Mouse (Mus musculus): ENCODE results near the gene Mrrf. TPM values are rescaled to one million over a fixed set of nuclear protein-coding genes. Genes with fewer than 3 reads are reported as not detected.

Gene Mrrf
- polyA plus RNA-seq, 1 experiment from 2014 or later, result 30.3 TPM

DNA sequence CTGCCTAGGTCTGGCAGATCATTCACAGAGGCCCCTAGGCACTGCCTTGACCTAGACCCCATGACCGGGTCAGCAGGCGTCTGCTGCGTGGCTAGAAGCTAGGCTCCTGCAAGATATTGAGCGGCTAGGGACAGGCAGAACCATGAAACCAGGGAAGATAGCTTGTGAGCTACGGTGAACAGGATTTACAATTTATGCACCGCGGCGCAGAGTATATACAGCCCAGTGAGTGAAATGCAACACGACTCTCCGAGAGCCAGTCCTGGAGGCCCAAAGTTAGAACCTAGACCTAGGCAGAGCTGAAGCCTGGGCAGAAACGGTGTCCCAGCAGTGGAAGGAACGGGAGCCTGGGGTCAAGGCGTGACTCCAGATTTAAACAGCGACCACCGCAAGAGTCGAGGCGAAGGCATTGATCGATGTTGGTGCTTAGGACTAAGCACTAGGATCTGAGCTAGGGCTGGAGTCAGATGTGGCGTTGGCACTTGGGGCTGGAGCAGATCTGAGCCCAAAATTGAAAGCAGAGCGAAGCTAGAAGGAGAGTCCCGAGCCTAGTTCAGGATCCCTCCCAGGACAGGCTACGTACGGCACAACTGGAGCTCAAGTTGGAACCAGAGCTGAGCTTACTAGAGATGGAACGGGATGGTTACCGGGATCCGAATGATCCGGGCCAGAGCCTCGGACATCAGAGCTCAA lies 34.2 kb upstream of the Mrrf start:
- peaks cover 25% of the 10 kb centered on the region for H3K4me1 ChIP-seq (replicated peaks; ENCODE audit: control insufficient read depth, insufficient read depth, low read length)
- H3K27ac ChIP-seq (ENCODE audit: low read length), result no peak overlapping the region
- H3K36me3 ChIP-seq (ENCODE audit: control insufficient read depth, insufficient read depth, low read length), result no peaks in the 10 kb centered on the region
- no peaks in the 10 kb centered on the region for H3K9me3 ChIP-seq (ENCODE audit: control insufficient read depth, low read length)
- H3K4me2 ChIP-seq (ENCODE audit: low read depth, low read length), result peak overlapping the region; percentile 77
- H3K9ac ChIP-seq (ENCODE audit: low read length), result no peak overlapping the region
- 7% methylated on average over 28 of the region's 28 CpGs for WGBS
- peaks cover 90% of the 10 kb centered on the region for H3K27me3 ChIP-seq (ENCODE audit: control insufficient read depth, insufficient read depth, low read depth, low read length)
- no peak for ATAC-seq (ENCODE audit: low read depth)
- H3K4me3 ChIP-seq (ENCODE audit: low read length), result peak overlapping the region; percentile 56

- 3% methylated on average over 21 of the region's 21 CpGs for WGBS
- 0 out of 2 replicates have a peak overlapping the region, but pooled peaks have one; percentile 53 for H3K9ac ChIP-seq (ENCODE audit: low read length)
- peak overlapping the region; percentile 77 for H3K4me2 ChIP-seq (ENCODE audit: low read depth, low read length)
- peak overlapping the region; percentile 56 for H3K4me3 ChIP-seq (ENCODE audit: low read length)
- H3K36me3 ChIP-seq (ENCODE audit: control insufficient read depth, insufficient read depth, low read length), result no peaks in the 10 kb centered on the region
- H3K27me3 ChIP-seq (ENCODE audit: control insufficient read depth, insufficient read depth, low read depth, low read length), result peaks cover 89% of the 10 kb centered on the region
- H3K27ac ChIP-seq (ENCODE audit: low read length), result no peak overlapping the region
- ATAC-seq (ENCODE audit: low read depth), result peak; percentile 67
- H3K9me3 ChIP-seq (ENCODE audit: control insufficient read depth, low read length), result no peaks in the 10 kb centered on the region
- H3K4me1 ChIP-seq (replicated peaks; ENCODE audit: control insufficient read depth, insufficient read depth, low read length), result peaks cover 25% of the 10 kb centered on the region
These were observed 33.6 kb upstream of the Mrrf start for GRCm38 (mm10) chr2:36102559-36102946.

DNA sequence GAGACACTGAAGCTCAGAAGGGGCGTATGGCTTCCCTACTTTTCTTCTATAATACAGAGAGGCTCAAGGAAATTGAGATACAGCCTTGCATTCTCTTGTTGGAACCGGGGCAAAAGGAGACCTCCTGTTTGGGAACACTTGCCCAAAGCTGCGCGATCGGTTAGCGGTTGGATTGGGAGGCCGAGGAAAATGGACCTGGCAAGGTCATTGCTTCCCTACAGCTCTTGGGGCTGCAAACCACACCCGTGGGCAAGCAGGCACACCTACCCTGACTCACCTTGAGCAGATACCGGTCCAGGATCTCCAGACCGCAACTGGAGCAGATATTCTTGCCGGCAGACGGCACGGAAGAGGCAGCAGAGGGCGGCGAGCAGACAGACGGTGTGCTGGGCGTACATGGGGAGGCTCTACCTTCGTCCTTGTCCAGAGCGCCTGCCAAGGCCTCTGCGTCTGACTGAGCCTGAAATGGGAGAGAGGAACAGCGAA lies 33.1 kb upstream of the Mrrf start:
- Histone ChIP-seq H3K27me3 (ENCODE audit: control insufficient read depth, insufficient read depth, low read depth, low read length) (peaks cover 88% of the 10 kb centered on the region), H3K36me3 (ENCODE audit: control insufficient read depth, insufficient read depth, low read length) (no peaks in the 10 kb centered on the region), H3K4me2 (ENCODE audit: low read depth, low read length) (peak overlapping the region; percentile 77), H3K9ac (ENCODE audit: low read length) (peak overlapping the region; percentile 53; the same call in 1 of the 2 replicates), H3K4me1 (replicated peaks; ENCODE audit: control insufficient read depth, insufficient read depth, low read length) (peaks cover 25% of the 10 kb centered on the region), H3K4me3 (ENCODE audit: low read length) (peak overlapping the region; percentile 56), H3K9me3 (ENCODE audit: control insufficient read depth, low read length) (no peaks in the 10 kb centered on the region), H3K27ac (ENCODE audit: low read length) (no peak overlapping the region)
- ATAC-seq (ENCODE audit: low read depth), result no peak
- WGBS, result 5% methylated on average over 21 of the region's 21 CpGs

GRCm38 (mm10) chr2:36103555-36104367 lies 32.4 kb upstream of the Mrrf start:
- H3K27me3 ChIP-seq (ENCODE audit: control insufficient read depth, insufficient read depth, low read depth, low read length), result peaks cover 87% of the 10 kb centered on the region
- peak overlapping the region; percentile 53 for H3K9ac ChIP-seq (ENCODE audit: low read length)
- H3K4me1 ChIP-seq (replicated peaks; ENCODE audit: control insufficient read depth, insufficient read depth, low read length), result peaks cover 25% of the 10 kb centered on the region

DNA sequence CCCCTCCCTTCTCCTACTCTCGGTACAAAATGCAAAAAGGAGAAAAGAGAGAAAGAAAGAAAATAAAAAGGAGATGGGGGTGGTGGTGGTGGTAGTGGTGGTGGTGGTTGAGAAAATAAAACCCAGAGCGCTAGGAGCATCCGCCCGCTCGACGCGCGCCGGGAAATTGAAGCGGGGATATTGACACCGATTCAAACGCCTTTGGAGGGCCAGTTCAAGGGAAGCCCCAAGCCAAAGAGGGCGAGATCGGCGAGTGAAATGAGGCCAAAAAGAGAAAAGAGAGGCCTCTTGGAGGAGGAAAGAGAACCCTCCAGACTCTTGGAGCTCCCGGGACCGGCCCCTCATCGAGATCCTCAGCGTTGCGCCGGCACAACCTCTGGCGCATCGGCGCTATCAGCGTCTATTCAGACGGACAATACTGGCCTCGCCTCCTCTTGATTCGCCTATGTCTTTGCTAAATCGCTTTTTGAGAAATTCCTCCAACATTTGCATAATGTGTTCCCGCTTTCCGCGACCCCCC lies 31.7 kb upstream of the Mrrf start:
- no peaks in the 10 kb centered on the region for H3K36me3 ChIP-seq (ENCODE audit: control insufficient read depth, insufficient read depth, low read length)
- 0 out of 2 replicates have a peak, but pooled peaks have one; percentile 15 for ATAC-seq (ENCODE audit: low read depth)
- H3K9ac ChIP-seq (ENCODE audit: low read length), result peak overlapping the region; percentile 67
- H3K4me3 ChIP-seq (ENCODE audit: low read length), result peak overlapping the region; percentile 56
- H3K4me1 ChIP-seq (replicated peaks; ENCODE audit: control insufficient read depth, insufficient read depth, low read length), result peaks cover 25% of the 10 kb centered on the region
- peak overlapping the region; percentile 77 for H3K4me2 ChIP-seq (ENCODE audit: low read depth, low read length)
- H3K27me3 ChIP-seq (ENCODE audit: control insufficient read depth, insufficient read depth, low read depth, low read length), result peaks cover 85% of the 10 kb centered on the region
- under 1% methylated on average over 32 of the region's 32 CpGs for whole genome bisulfite sequencing
- H3K27ac ChIP-seq (ENCODE audit: low read length), result no peak overlapping the region
- H3K9me3 ChIP-seq (ENCODE audit: control insufficient read depth, low read length), result no peaks in the 10 kb centered on the region

More at GRCm38 (mm10) chr2:36103555-36104367, 32.4 kb upstream of the Mrrf start:
- Histone ChIP-seq H3K4me3 (ENCODE audit: low read length) (peak overlapping the region; percentile 56), H3K4me2 (ENCODE audit: low read depth, low read length) (peak overlapping the region; percentile 77), H3K36me3 (ENCODE audit: control insufficient read depth, insufficient read depth, low read length) (no peaks in the 10 kb centered on the region), H3K9me3 (ENCODE audit: control insufficient read depth, low read length) (no peaks in the 10 kb centered on the region), H3K27ac (ENCODE audit: low read length) (no peak overlapping the region)
- ATAC-seq (ENCODE audit: low read depth), result no peak
- WGBS, result 2% methylated on average over 38 of the region's 38 CpGs

DNA sequence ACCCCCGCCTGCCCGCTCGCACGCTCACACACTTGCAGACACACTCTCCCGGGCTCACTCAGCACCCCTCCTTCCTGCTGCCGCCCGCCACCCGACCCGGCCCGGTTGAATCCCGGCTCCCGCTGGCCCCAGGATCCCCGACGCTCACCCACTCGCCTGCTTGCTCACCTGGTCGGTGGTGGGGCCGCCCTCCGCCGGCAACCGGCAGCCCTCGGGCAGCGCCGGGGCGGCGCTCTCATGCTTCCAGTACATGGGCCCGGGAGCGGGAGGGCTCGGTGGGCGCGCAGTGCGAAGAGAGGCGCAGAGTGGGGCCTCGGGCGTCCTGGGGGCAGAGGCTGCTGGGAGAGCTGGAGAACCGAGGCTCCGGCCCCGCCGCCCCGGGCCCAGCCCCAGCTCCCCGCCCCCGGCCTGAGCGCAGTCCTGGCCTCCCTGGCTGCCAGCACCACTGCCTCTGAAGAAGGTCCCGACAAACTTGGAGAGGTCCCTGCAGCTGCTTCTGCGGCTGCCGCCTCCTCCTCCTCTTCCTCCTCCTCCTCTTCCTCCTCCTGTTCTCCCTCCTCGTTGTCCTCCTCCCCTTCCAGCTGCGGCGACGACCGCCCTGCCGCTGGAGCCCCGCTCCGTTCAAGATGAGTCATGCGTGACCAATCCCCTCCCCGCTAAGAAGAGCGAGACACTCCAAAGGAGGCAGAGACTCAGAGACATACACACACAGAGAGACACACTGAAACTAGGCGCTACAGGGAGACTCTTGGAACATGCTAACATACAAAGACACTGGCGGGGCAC lies 31.0 kb upstream of the Mrrf start, which contains the start of gene Lhx6:
Gene Lhx6 (minus strand): TSS at position 453 of the 786 bp plus-strand sequence.
- Histone ChIP-seq H3K4me2 (ENCODE audit: low read depth, low read length) (peak within 1 kb of the TSS; percentile 77), H3K4me3 (ENCODE audit: low read length) (peak within 1 kb of the TSS; percentile 56), H3K4me1 (replicated peaks; ENCODE audit: control insufficient read depth, insufficient read depth, low read length) (peaks cover 25% of the 10 kb centered on the region), H3K27me3 (ENCODE audit: control insufficient read depth, insufficient read depth, low read depth, low read length) (peaks cover 82% of the 10 kb centered on the region), H3K27ac (ENCODE audit: low read length) (no peak within 1 kb of the TSS), H3K9me3 (ENCODE audit: control insufficient read depth, low read length) (no peaks in the 10 kb centered on the region), H3K9ac (ENCODE audit: low read length) (peak within 1 kb of the TSS; percentile 67), H3K36me3 (ENCODE audit: control insufficient read depth, insufficient read depth, low read length) (no peaks in the 10 kb centered on the region)
- WGBS, result under 1% methylated on average over 52 of the region's 58 CpGs
- peak; percentile 29; the same call in 1 of the 2 replicates for ATAC-seq (ENCODE audit: low read depth)

DNA sequence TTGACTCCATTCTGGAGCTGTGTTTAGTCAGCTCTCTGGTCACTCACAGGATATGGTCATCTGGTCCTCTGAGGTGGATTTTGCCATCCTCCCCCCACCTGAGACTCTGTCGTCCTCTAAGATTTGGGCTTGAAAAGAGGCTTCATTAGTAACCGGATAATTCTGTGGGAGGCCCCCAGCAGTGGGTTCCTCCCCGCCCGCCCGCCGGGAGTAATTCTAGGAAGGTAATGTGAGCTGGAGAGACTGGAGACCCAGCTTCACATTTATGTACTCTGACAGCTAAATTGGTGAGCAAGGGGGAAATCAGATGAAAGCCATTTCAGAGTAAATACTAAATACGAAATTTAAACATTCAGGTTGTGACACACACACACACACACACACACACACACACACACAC lies 27.6 kb upstream of the Mrrf start:
- WGBS, result 7% methylated on average over 7 of the region's 7 CpGs
- ATAC-seq (ENCODE audit: low read depth), result no peak
- H3K9ac ChIP-seq (ENCODE audit: low read length), result no peak overlapping the region

DNA sequence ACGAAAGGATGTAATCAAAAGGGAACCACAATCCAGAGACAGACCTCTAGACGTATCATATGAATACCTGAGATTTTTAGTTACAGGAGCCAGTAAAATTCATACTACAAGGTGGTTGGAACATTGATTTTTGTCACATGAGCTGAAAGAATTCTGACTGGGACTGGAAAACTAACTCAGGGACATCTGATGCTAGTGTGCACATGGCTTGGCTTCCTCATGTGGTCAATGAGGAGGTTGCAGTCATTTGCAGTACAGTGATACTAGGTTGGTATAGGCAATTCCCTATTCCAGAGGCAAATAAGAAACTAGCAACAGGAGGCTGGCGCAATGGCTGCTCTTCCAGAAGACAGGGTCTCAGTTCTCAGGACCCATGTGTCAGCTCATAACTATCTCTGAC lies 23.6 kb upstream of the Mrrf start:
- no peak overlapping the region for H3K27ac ChIP-seq (ENCODE audit: low read length)
- H3K9me3 ChIP-seq (ENCODE audit: control insufficient read depth, low read length), result no peaks in the 10 kb centered on the region
- peaks cover 22% of the 10 kb centered on the region for H3K27me3 ChIP-seq (ENCODE audit: control insufficient read depth, insufficient read depth, low read depth, low read length)
- H3K4me3 ChIP-seq (ENCODE audit: low read length), result no peak overlapping the region
- peaks cover 14% of the 10 kb centered on the region for H3K36me3 ChIP-seq (ENCODE audit: control insufficient read depth, insufficient read depth, low read length)
- no peak overlapping the region for H3K4me2 ChIP-seq (ENCODE audit: low read depth, low read length)
- H3K4me1 ChIP-seq (replicated peaks; ENCODE audit: control insufficient read depth, insufficient read depth, low read length), result no peaks in the 10 kb centered on the region
- WGBS, result 71% methylated on average over 3 of the region's 3 CpGs
- no peak for ATAC-seq (ENCODE audit: low read depth)
- H3K9ac ChIP-seq (ENCODE audit: low read length), result no peak overlapping the region

More for the DNA sequence above, 27.6 kb upstream of the Mrrf start:
- Histone ChIP-seq H3K4me1 (replicated peaks; ENCODE audit: control insufficient read depth, insufficient read depth, low read length) (peaks cover 12% of the 10 kb centered on the region), H3K9me3 (ENCODE audit: control insufficient read depth, low read length) (no peaks in the 10 kb centered on the region), H3K36me3 (ENCODE audit: control insufficient read depth, insufficient read depth, low read length) (no peaks in the 10 kb centered on the region), H3K27ac (ENCODE audit: low read length) (no peak overlapping the region), H3K4me2 (ENCODE audit: low read depth, low read length) (no peak overlapping the region), H3K4me3 (ENCODE audit: low read length) (no peak overlapping the region), H3K27me3 (ENCODE audit: control insufficient read depth, insufficient read depth, low read depth, low read length) (peaks cover 58% of the 10 kb centered on the region)
